Mouse (Mus musculus) gastrocnemius, postnatal 4 days (tissue): ENCODE measurements around the gene Camta1. TPM values are rescaled to one million over a fixed set of nuclear protein-coding genes. Genes with fewer than 3 reads are reported as not detected.

Source experiments
- DNase-seq, 2 experiments: peaks; one replicate each; pipeline ENCODE4 v3.0.0; 2021 to 2022; ENCODE audit warnings: low spot score in 2 of 2, mixed read lengths in 2 of 2
- total RNA-seq, 2 experiments: library from RNA; stranded (reverse); gene quantifications; 2 replicates each; pipeline ENCODE4 v1.2.3; 2021

Gene Camta1
- total RNA-seq, 2 experiments from 2014 or later, result 87.9 to 105 TPM

DNA sequence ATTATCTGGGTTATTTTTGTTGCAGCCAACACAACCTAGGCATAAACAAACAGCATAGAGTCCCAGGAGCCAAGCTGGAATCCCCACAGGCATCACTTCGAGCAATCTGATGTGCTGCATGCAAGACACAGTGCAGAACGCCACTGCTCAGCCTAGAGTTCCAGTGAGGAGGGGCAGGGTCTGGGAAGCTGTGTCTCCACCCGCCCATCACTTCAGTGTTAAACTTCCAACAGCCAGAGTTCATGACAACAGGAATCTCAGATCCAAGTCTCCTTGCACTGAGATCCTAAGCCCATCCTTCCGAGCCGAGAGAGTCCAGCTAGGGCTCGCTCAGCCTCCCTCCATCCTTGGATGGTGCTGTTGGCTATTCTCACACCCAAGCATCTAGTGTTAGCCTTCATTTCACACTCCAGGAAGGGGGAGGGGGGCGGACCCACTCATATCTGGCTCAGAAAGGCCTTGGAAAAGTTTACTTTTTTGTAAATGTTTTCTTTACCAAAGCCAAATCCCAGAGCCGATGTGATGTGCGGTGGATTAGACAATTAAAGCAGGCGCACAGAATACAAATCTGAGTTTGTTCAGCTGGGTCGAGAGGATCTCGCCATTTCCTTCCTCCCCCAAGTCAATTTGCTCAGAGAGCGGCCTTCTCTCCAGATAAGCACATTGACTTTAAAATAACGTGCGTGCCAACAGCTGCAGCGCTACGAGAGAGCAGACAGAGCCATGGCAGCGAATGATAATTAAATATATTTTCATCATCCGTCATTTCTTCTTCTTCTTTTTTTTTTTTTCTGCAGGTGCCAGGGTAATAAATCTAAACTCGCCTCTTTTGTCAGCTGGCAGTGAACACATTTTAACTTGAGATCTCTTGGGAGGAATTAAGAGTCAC, 120.2 kb downstream of the Camta1 start:
- no peak for DNase-seq

DNA sequence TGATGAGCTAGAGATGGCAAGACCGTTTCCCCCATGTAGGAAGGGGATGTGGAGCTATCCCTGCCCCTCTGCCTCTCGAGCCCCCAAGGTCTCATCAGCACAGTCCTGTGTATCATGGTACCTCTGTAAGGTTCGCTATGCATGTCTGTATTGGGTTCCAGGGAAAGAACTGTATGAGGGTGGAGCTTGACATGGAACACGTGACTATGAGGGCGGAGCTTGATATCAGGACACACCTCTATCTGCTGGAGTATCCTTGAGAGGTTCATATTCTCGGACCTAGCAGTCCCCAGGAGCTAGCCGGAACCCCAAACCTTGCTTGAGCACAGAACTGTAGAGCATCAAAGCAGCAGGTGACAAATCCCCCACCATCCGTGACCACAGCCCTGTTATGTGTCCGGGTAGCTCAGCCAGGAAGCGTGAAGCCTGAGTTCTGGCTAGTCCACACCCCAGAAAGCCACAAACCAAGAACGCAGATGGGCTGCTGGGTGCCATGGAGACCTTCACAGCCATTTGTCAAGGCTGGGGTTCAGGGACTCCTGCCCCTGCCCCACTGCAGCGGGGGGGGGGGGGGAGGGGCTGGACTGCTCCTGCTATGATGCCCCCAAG, 122.2 kb downstream of the Camta1 start:
- DNase-seq, result no peak

DNA sequence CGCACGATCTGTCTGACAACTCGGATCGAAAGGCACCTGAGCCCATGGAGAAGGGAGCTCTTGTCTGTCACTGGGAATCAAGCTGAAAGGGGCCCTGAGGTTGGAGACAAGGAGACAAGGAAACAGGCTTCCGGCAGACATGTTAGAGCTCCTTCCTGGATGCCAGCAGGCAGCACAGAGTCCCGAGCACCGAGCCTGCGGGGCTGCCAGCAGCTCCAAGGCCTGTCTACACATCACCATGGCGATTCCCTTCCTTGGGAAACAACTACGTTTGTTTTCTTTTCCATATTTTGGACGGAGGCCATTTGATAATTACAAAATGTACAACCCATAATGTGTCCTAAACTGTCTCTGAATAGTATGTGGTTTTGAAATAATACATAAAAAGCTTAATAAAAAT, 122.8 kb downstream of the Camta1 start:
- no peak for DNase-seq

DNA sequence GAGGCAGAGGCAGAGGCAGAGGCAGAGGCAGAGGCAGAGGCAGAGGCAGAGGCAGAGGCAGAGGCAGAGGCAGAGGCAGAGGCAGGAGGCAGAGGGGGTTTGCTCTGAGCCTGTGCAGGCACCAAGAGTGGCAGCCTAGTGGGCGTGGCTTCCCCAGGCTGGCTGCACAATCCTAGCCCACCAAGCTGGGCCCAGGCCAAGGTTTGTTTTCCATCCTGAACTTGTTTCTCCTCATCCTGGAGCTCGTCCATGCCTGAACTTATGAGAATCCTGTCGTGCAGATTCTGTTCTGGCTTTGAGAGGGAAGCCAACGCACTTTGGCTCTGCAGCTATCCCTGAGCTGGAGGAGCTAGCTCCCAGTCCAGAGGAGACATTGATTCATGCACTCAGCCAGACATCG, 123.4 kb downstream of the Camta1 start:
- no peak for DNase-seq

DNA sequence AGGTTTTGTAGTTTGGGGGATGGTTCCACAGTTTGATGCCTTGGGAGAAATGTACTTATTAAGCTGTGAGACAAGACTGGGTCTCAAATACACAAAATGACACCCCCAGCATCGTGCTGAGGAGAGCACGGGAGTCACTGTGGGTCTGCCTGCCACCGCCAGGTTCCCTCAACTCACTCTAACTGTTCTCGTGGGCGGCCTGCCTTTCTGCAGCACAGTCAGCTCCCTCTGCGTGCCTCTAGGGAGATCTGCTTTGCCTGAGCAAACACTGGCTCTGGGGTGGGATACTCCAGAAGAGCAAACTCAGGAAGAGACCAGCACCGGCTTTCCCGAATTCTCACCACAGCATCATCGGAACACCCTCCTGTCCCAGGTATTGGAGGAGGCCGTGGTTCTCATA, 129.0 kb downstream of the Camta1 start:
- no peak for DNase-seq

DNA sequence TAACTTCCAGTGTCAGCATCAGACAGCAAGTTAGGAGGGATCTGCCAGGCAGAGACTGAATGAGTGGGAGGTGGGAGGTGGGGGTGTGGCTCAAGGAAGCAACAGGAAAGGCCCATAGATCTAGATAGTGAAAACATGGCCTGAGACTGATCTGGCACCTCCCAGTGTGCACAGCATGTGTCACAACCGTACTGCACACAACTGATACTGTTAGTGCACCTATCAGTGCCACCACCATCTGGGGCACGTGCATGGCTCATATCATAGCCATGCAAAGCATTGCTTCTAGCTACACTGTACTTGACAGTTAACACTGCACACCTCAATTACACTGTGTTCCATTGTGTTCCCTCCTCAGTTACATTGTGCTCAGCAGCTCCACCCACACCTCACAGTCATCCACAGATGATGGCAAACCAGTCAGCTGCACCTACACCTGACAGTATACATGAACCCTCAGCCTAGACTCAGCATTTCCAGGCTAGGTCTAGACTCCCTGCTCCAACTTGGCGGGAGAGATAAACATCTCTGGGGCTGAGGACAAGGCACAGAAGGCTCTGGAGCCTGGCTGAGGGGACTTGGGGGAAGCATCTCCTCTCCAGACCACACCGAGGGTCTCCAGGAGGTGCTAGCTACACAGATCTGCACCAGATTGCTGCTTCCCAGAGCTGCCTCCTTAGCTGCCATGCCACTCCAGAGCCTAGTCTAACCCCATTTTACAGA, 131.5 kb downstream of the Camta1 start:
- DNase-seq, result no peak

DNA sequence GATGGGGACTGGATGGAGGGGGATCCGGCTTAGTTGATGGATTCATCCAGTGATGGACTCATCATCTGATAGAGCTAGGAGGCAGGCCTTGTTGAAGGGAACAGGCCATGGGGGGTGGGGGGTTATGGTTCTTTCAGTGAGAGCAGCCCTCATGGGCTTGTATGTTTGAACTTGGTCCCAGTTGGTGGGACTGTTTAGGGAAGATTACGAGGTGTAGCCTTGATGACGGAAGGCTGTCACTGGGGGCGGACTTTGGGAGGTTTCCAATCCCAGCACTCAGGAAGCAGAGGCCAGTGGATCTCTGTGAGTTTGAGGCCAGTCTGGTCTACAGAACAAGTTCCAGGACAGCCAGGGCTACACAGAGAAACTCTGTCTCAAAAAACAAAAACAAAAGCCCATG, 132.6 kb downstream of the Camta1 start:
- DNase-seq, result no peak

DNA sequence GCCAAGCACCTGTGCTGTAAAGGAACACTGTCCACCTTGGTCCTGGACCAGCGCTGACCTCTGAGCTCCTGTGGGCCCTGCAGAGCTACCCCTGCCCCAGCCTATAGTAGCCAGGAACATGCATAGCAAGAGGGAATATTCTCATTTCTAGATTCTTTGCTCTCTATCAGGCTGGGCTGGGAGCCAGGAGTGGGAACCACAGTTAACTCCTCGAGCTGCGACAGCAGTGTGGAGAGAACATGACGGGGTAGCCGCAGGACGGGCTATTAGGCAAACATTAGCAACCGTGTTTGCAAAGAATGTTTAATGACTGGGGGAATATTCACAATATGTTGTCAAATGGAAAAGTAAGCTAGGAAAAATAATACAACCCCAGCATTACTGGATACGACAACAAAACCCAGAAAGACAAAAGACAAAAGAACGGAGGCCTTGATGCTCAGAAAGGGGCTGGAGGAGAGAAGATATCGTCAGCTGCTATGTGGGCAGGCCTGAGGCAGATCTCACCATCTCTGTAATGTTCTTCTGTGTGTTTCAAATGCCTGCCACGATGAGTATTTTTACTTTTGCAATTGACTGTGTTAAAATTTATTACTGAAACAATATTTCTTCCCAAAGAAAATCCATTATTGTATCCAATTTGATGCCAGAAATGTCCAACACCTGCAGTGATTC, 133.1 kb downstream of the Camta1 start:
- no peak for DNase-seq

DNA sequence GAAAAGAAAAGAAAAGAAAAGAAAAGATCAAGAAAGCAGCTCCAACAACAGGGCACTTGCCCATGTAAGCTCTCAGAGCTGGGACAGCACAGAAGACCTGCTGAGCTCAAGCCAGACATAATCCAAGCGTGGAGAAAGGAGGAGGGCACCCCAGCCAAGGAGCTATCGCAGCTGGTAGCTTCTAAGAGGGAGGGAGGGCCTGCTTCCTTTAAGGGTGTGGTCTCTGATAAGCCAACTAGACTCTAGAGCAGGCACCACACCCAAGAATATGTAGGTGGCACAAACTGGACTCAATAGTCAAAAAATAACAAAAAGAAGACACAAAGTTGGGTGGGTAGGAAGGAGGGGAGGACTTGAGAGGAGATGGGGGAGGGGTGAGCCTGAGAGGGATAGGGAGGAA, 135.3 kb downstream of the Camta1 start:
- DNase-seq, result no peak

DNA sequence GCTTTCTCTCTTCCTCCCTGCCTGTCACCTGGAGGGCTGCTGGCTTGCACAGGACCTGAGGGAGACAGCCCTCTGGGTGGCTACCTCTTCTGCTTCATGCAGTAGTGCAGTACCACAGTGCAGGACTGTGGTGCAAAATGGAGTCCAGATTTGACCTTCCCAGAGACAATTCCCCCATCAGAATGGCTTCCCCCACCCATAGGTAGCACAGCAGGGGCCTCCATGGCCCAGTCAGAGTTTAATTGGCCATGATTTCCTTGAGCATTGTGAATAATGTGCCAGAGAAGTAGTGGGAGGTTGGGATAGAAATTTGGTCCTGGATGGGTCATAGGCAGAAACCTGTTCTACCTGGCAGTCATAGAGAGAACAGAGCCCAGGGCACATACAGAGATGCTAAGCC, 136.8 kb downstream of the Camta1 start:
- DNase-seq, result no peak

DNA sequence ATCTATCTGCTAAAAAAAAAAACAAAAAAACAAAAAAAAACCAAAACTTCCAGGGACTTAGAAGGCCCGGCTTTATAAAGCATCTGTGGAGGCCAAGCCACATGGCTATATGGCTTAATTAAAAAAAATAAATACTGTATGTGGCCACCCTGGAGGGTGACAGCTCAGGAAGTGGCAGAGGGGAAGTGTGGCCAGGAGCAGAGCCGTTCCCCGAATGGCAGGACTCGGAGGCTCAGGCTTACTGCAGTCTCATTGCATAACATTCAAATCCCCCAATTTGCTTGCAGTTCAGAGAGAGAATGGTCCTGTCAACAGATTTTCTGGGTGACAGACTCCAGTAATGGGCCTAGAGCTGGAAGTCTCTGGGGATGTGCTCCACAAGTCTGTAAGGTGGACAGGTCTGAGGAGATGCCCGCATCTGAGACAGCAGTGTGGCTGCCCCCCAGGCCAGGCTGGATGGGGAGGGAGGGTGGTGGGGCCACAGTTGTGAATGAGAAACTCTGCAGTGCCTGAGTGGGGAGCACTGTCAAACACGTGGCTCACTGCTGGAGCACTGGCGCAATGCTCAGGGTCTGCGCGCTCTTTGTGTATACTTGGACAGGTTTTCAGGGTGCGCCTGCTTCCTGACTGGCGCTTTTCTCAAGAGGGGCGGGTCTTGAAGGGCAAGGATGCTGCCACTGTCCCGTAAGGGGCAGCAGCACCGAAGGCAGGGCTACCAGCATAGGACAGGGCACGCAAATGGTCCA, 140.8 kb downstream of the Camta1 start:
- no peak for DNase-seq

DNA sequence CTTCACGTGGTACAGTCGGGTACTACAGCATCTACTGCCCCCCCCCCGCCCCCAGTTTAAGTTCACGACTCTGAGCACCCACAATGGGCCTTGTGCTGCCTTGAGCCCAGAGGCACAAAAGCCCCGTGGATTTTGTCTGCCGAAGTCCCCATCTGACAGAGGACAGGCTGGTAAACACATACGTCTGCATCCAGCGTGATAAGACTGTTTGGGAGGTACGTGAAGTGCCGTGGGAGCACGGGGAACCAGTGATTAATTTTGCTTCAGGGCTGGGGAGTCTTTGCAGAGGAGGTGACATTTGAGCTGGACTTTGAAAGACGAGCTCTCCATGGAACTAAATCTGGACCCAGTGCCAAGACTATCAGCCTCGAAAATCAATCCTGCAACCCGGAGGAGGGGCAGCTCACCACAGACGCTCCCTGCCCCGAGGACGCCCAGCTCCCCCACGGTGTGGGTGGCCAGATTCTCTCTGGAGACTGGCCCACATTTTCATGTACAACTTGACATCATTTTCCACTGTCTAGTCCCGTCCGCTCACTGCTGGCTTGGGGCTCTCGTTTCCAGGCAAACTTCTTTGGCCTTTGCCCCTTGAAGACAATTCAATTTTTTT, 142.7 kb downstream of the Camta1 start:
- DNase-seq, result no peak

DNA sequence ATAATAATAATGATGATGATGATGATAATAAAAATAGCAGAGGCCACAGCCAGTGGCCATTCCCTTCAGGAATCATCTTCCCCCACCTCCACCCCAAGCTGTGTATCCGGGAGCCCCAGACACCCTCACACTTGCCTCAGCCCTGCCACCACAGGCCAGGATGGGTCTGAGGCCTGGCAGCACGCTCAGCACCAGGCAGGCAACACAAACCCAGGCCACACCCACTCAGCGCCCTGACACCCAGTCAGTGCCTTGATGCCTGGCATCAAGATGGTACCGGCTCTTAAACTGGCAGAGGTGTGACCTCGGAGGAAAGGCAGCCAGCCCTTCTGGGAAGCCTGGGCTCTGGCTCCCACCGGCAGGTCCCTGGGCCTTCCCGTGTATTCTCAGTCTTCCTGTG, 143.8 kb downstream of the Camta1 start:
- no peak for DNase-seq

DNA sequence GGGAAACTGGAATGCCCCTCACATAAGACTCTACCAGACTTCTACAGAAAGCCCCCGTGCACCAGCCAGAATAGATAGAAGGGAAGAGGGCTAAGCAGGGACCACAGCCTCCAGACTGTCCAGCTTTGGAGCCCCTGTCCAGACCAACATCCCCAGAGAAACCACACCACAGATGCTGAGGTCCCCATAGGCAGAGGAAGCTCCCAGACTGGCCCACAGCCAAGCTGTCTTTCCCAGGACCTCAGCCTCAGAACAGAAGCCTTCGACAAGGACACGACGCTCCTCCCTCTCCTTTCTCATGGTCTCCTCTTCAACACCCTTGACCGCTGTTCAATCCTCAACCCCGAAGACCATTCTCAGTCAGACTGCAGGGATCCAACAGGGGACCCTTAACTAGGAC, 148.0 kb downstream of the Camta1 start:
- DNase-seq, result no peak

DNA sequence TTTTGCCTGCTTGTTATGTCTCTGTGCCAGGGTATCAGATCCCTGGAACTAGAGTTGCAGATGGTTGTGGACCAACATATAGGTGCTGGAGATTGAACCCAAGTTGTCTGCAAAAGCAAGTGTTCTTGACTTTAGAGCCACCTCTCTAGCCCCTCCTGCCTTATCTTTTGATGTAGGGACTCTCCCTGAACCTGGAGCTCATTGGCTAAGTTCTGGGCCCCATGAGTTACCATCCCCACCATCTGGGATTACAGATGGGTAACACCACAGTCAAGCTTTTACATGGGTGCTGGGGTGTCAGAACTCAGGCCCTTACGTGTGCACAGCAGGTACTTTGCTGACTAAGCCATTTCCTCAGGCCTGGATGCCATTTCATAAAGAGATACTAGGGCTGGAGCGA, 150.3 kb downstream of the Camta1 start:
- no peak for DNase-seq

DNA sequence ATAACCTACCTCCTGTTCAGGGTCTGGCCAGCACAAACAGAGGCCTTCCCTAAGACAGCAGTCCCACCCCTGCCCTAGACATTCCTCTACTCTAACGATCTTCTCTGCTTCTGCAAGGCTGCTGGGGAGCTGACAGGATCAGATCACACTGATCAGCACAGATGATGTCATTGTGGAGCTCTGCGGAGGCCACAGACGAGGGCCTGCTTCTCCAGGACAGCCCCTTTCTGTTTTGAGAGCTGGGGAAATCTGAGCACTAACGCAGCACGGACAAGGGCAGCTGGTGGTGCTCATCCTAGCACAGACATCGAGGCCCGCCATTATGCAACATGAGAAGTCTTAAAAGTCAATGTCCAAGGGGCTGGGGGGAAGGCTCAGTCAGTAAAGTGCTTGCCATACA, 151.2 kb downstream of the Camta1 start:
- no peak for DNase-seq

DNA sequence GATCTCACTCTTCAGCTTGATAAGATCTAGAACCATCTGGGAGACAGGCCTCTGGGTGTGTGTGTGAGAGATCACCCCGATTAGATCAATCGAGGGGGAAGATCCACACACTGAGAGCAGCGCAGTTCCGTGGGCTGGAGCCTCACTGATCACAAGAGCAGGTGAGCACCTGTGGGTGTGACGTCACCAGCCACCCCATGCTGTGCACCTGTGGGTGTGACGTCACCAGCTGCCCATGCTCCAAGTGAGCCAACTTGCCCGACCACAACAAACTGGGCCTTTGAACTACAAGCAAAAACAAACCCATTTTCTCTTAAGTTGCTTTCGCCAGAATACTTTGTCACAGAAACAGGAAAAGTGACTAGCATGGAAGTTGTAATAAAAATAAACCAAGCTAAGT, 152.4 kb downstream of the Camta1 start:
- DNase-seq, result no peak

DNA sequence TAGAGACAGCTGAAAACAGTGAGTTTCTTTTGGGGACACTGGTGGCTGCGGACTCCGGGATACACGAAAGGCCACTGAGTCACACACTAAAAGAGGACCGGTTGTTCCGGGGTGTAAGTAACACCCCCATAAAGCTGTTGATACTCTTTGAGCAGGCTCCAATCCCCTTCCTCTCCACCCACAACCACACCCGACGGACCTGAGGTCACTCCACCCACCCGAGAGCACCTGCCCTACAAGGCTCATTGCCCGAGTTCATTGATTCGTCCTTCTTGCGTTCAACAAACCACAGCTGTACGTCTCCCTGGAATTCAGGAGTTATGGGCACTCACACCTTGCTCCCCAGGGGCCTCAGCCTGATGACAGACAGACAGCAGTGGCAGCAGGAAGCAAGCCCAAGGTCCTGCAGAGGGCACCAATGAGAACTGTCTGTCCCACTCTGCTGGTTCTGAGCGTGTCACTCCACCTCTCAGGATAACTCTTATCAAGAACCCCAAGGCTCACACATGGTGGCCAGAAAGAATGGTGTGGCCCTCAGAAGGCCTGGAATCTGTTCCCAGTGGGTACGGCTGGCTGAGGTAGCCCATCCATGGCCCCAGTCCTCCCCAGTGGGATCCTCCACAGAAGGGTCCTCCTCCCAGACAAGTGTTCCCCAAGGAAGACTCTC, 158.5 kb downstream of the Camta1 start:
- DNase-seq, result no peak

DNA sequence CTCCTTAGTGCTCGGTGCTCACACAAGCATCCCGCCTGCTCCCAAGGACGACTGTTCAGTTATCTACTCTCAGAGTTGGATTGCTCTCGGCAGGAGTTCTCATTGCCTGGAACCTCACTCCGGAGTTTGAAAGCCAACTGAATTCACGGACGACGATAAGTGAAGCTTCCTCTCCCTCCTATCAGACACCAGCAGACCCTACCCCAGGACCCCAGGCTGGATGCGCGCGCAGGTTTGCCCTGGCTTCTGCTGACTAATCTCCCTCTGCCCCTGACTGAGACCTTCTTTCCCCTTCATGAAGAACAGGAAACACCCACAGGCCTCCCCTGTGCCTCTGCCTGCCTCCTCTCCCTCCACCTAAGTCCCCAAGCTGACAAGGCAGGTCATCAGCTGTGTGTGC, 159.2 kb downstream of the Camta1 start:
- no peak for DNase-seq

DNA sequence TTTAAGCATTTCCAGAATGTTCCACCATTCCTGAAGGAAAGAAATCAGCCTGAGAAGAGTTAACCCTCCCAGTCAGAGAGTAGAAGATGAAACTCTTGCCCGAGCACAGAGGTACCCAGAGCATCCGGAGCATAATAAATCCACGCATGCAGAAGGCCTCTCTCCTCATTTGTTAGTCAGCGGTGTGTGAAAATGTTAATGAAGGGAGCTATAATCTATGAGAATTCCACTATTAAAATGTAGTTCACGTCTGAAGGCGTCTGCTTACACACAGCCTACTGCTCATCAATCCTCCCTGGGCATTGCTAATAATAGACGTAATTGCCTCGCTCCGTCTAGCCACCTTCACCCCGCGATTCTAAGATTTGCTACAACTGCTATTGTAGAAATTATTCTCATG, 165.7 kb downstream of the Camta1 start:
- DNase-seq, result no peak
